Mouse (Mus musculus): ENCODE results near the gene Spdye4b.

GRCm38 (mm10) chr5:143192806-143193205 lies 12.0 kb downstream of the Spdye4b start:
- no peak for TF ChIP-seq POLR2A (IDR thresholded peaks at IDR 0.05; ENCODE audit: insufficient read depth, low read depth, low read length)
- no peak for TF ChIP-seq CTCF (IDR thresholded peaks at IDR 0.05)
- no peak for TF ChIP-seq EP300 (IDR thresholded peaks at IDR 0.05; ENCODE audit: insufficient read depth, low read depth, low read length)

Data from heart, adult 2 months (tissue).